Mouse (Mus musculus) subcutaneous adipose tissue, adult 2 months (tissue): ENCODE measurements around the gene Ankrd42. TPM values are rescaled to one million over a fixed set of nuclear protein-coding genes. Genes with fewer than 3 reads are reported as not detected.

Source experiments
- polyA plus RNA-seq: library from polyadenylated mRNA; depleted of rRNA; stranded (reverse); fragments of >200 nt; gene quantifications from 2 replicates; pipeline ENCODE4 v1.2.3, GENCODE M21; 2012; ENCODE audit warnings: low replicate concordance; rRNA removed

Gene Ankrd42
- 1.9 and 2.9 TPM in 2 replicates for polyA plus RNA-seq

GRCm38 (mm10) chr7:92637021-92637625 lies at the start of gene Ankrd42:
Ankrd42 (minus strand) TSS chr7:92637142.

GRCm38 (mm10) chr7:92669507-92670471 lies 32.8 kb upstream of the Ankrd42 start, which contains the start of gene Pcf11:
Pcf11 (minus strand) TSS chr7:92669934.

GRCm38 (mm10) chr7:92560986-92561876 lies 75.7 kb downstream of the Ankrd42 start, which contains the start of gene Ccdc90b:
Ccdc90b (plus strand) TSS chr7:92561149.

Other genes starting within 250 kb of the Ankrd42 start
- gene Ccdc90b, start 76.0 kb downstream of the Ankrd42 start, polyA plus RNA-seq, result 7.6 and 10.5 TPM in 2 replicates
- 11.7 and 18.3 TPM in 2 replicates for gene Pcf11, start 32.8 kb upstream of the Ankrd42 start, polyA plus RNA-seq
- 6.3 and 7.4 TPM in 2 replicates for gene Rab30, start 104.5 kb upstream of the Ankrd42 start, polyA plus RNA-seq
- gene Ddias, start 237.1 kb upstream of the Ankrd42 start, polyA plus RNA-seq, result 0.09 and 0.40 TPM in 2 replicates
- gene Prcp, start 237.3 kb upstream of the Ankrd42 start, polyA plus RNA-seq, result 29.3 and 40.7 TPM in 2 replicates